Mouse (Mus musculus) Muller cell, postnatal 12 days (primary cell): ENCODE measurements at regions not wholly inside any gene's neighbourhood (a gene's known extent, or its start where the extent isn't known, plus 50 kb on each side); places are given as distances from the start of the nearest gene placed in this dataset.
"Not testable (repeated sequence)": the region's sequence is repeated elsewhere in the genome, so short reads cannot be mapped to it uniquely, and the experiment has no call there.

Experiments
- DNase-seq: peaks from one replicate; pipeline ENCODE4 v3.0.0-alpha.2; 2015; ENCODE audit errors: inconsistent ontology term

- DNase-seq, result no peak
Measured at GRCm38 (mm10) chr17:27318969-27319695, 114.9 kb upstream of the Lemd2 start.

- peak; percentile 77 for DNase-seq
Measured at GRCm38 (mm10) chr17:27317576-27318277, 113.5 kb upstream of the Lemd2 start.

- no peak for DNase-seq
Measured at GRCm38 (mm10) chr17:27316711-27317575, 112.7 kb upstream of the Lemd2 start.

- DNase-seq, result no peak
Measured at GRCm38 (mm10) chr17:27315947-27316628, 111.8 kb upstream of the Lemd2 start.

GRCm38 (mm10) chr17:27315428-27315827 lies 111.2 kb upstream of the Lemd2 start:
- DNase-seq, result no peak

- no peak for DNase-seq
Measured at GRCm38 (mm10) chr17:27314821-27315392, 110.6 kb upstream of the Lemd2 start.

- DNase-seq, result no peak
Measured at GRCm38 (mm10) chr17:27308933-27309332, 104.7 kb upstream of the Lemd2 start.

- no peak for DNase-seq
Measured at GRCm38 (mm10) chr17:27304842-27305241, 100.6 kb upstream of the Lemd2 start.

GRCm38 (mm10) chr17:27303633-27304479 lies 99.6 kb upstream of the Lemd2 start:
- no peak for DNase-seq

- no peak for DNase-seq
Measured at GRCm38 (mm10) chr17:27303061-27303460, 98.8 kb upstream of the Lemd2 start.

- no peak for DNase-seq
Measured at GRCm38 (mm10) chr17:27301376-27301775, 97.1 kb upstream of the Lemd2 start.

- no peak for DNase-seq
Measured at GRCm38 (mm10) chr17:27299297-27299696, 95.0 kb upstream of the Lemd2 start.

GRCm38 (mm10) chr17:27298351-27298750 lies 94.1 kb upstream of the Lemd2 start:
- no peak for DNase-seq

GRCm38 (mm10) chr17:27296156-27296555 lies 91.9 kb upstream of the Lemd2 start:
- no peak for DNase-seq

GRCm38 (mm10) chr17:27294208-27294604 lies 89.9 kb upstream of the Lemd2 start:
- no peak for DNase-seq

GRCm38 (mm10) chr17:27293586-27294207 lies 89.4 kb upstream of the Lemd2 start:
- DNase-seq, result no peak

GRCm38 (mm10) chr17:27291673-27292072 lies 87.4 kb upstream of the Lemd2 start:
- DNase-seq, result no peak

GRCm38 (mm10) chr17:27291176-27291575 lies 86.9 kb upstream of the Lemd2 start:
- no peak for DNase-seq

GRCm38 (mm10) chr17:27290311-27290710 lies 86.0 kb upstream of the Lemd2 start:
- no peak for DNase-seq

- not testable (repeated sequence) for DNase-seq
Measured at GRCm38 (mm10) chr17:27289804-27290203, 85.5 kb upstream of the Lemd2 start.
